Mouse (Mus musculus): ENCODE results near the gene Hist2h3c2. TPM values are rescaled to one million over a fixed set of nuclear protein-coding genes. Genes with fewer than 3 reads are reported as not detected.
A peak's percentile ranks its signal among the peaks of the same experiment; 100 is the strongest.
"Not testable (repeated sequence)": the region's sequence is repeated elsewhere in the genome, so short reads cannot be mapped to it uniquely, and the experiment has no call there.

The Hist2h3c2 gene
- total RNA-seq (2014; rRNA removed; ENCODE audit: low replicate concordance) = 551 and 927 TPM in 2 replicates
- polyA plus RNA-seq (2015; fragmentation: Nextera tagmentation; extraction: Ambion mirVana) = 2.3 and 2.6 TPM in 2 replicates

- peaks cover 24% of the 10 kb centered on the region for H3K4me1 ChIP-seq (ENCODE audit: control insufficient read depth, insufficient read depth)
- peak within 1 kb of the TSS; percentile 85 for H3K27ac ChIP-seq (ENCODE audit: low read depth)
- H3K36me3 ChIP-seq (replicated peaks; ENCODE audit: control insufficient read depth, insufficient read depth, low read length); H3K27me3 ChIP-seq (ENCODE audit: control insufficient read depth, insufficient read depth, low read length); DNase-seq (ENCODE audit: low spot score); H3K9me3 ChIP-seq (replicated peaks; ENCODE audit: control insufficient read depth, low read length): not testable (repeated sequence)
- peak within 1 kb of the TSS; percentile 53 for H3K4me2 ChIP-seq (ENCODE audit: low read depth, low read length)
- WGBS = 0% methylated on average over 10 of the region's 68 CpGs
- peak; percentile 90 for ATAC-seq (ENCODE audit: insufficient read depth, low read depth)
- H3K9ac ChIP-seq (replicated peaks; ENCODE audit: low read depth, low read length) = peak within 1 kb of the TSS; percentile 36
- H3K4me3 ChIP-seq (ENCODE audit: low read depth, low read length) = peak within 1 kb of the TSS; percentile 40
Observed at GRCm38 (mm10) chr3:96238954-96239793, at the start of gene Hist2h3c2. Gene Hist2h3c2 (minus strand): TSS chr3:96239127.

GRCm38 (mm10) chr3:96287334-96287733 lies 48.4 kb upstream of the Hist2h3c2 start:
- DNase-seq (ENCODE audit: low spot score); ATAC-seq (ENCODE audit: insufficient read depth, low read depth); H3K36me3 ChIP-seq (replicated peaks; ENCODE audit: control insufficient read depth, insufficient read depth, low read length); H3K9ac ChIP-seq (replicated peaks; ENCODE audit: low read depth, low read length); H3K9me3 ChIP-seq (replicated peaks; ENCODE audit: control insufficient read depth, low read length); H3K4me1 ChIP-seq (ENCODE audit: control insufficient read depth, insufficient read depth); H3K4me2 ChIP-seq (ENCODE audit: low read depth, low read length); H3K4me3 ChIP-seq (ENCODE audit: low read depth, low read length); H3K27ac ChIP-seq (ENCODE audit: low read depth): not testable (repeated sequence)
- H3K27me3 ChIP-seq (ENCODE audit: control insufficient read depth, insufficient read depth, low read length) = peaks cover 18% of the 10 kb centered on the region
- peak; percentile 76 for TF ChIP-seq CTCF (IDR thresholded peaks at IDR 0.05; ENCODE audit: low read depth)
- 86% methylated on average over 11 of the region's 11 CpGs for WGBS

GRCm38 (mm10) chr3:96284457-96284856 lies 45.5 kb upstream of the Hist2h3c2 start:
- Histone ChIP-seq H3K4me3 (ENCODE audit: low read depth, low read length) (no peak overlapping the region), H3K4me1 (ENCODE audit: control insufficient read depth, insufficient read depth) (no peaks in the 10 kb centered on the region), H3K9ac (replicated peaks; ENCODE audit: low read depth, low read length) (no peak overlapping the region), H3K4me2 (ENCODE audit: low read depth, low read length) (peak overlapping the region; percentile 12; the same call in 1 of the 2 replicates), H3K9me3 (replicated peaks; ENCODE audit: control insufficient read depth, low read length) (no peaks in the 10 kb centered on the region), H3K27me3 (ENCODE audit: control insufficient read depth, insufficient read depth, low read length) (peaks cover 18% of the 10 kb centered on the region), H3K36me3 (replicated peaks; ENCODE audit: control insufficient read depth, insufficient read depth, low read length) (no peaks in the 10 kb centered on the region), H3K27ac (ENCODE audit: low read depth) (no peak overlapping the region)
- peak; percentile 33 for DNase-seq (ENCODE audit: low spot score)
- WGBS = 11% methylated on average over 4 of the region's 4 CpGs
- peak; percentile 51 for TF ChIP-seq CTCF (IDR thresholded peaks at IDR 0.05; ENCODE audit: low read depth)
- no peak for TF ChIP-seq EP300 (IDR thresholded peaks at IDR 0.05; ENCODE audit: low read depth)
- no peak for ATAC-seq (ENCODE audit: insufficient read depth, low read depth)

- TF ChIP-seq CTCF (IDR thresholded peaks at IDR 0.05; ENCODE audit: low read depth) = no peak
- no peak for TF ChIP-seq EP300 (IDR thresholded peaks at IDR 0.05; ENCODE audit: low read depth)
- no peaks in the 10 kb centered on the region for H3K4me1 ChIP-seq (ENCODE audit: control insufficient read depth, insufficient read depth)
- no peak overlapping the region for H3K27ac ChIP-seq (ENCODE audit: low read depth)
- DNase-seq (ENCODE audit: low spot score) (no peak), ATAC-seq (ENCODE audit: insufficient read depth, low read depth) (no peak)
- no peak overlapping the region for H3K4me3 ChIP-seq (ENCODE audit: low read depth, low read length)
- WGBS = 62% methylated on average over 6 of the region's 6 CpGs
- H3K9me3 ChIP-seq (replicated peaks; ENCODE audit: control insufficient read depth, low read length) = no peaks in the 10 kb centered on the region
- no peak overlapping the region for H3K4me2 ChIP-seq (ENCODE audit: low read depth, low read length)
- peaks cover 18% of the 10 kb centered on the region for H3K27me3 ChIP-seq (ENCODE audit: control insufficient read depth, insufficient read depth, low read length)
- H3K9ac ChIP-seq (replicated peaks; ENCODE audit: low read depth, low read length) = no peak overlapping the region
- H3K36me3 ChIP-seq (replicated peaks; ENCODE audit: control insufficient read depth, insufficient read depth, low read length) = no peaks in the 10 kb centered on the region
Observed at GRCm38 (mm10) chr3:96280660-96281059, 41.7 kb upstream of the Hist2h3c2 start.

- H3K9ac ChIP-seq (replicated peaks; ENCODE audit: low read depth, low read length) = peak overlapping the region; percentile 39; the same call in 1 of the 2 replicates
- peak overlapping the region; percentile 75 for H3K4me2 ChIP-seq (ENCODE audit: low read depth, low read length)
- no peaks in the 10 kb centered on the region for H3K9me3 ChIP-seq (replicated peaks; ENCODE audit: control insufficient read depth, low read length)
- H3K4me3 ChIP-seq (ENCODE audit: low read depth, low read length) = peak overlapping the region; percentile 52
- H3K27ac ChIP-seq (ENCODE audit: low read depth) = peak overlapping the region; percentile 72; the same call in 1 of the 2 replicates
- DNase-seq (ENCODE audit: low spot score) (peak; percentile 85), ATAC-seq (ENCODE audit: insufficient read depth, low read depth) (peak; percentile 91)
- WGBS = under 1% methylated on average over 49 of the region's 49 CpGs
- 0 out of 2 replicates have a peak, but pooled peaks cover under 1% of the 10 kb centered on the region for H3K27me3 ChIP-seq (ENCODE audit: control insufficient read depth, insufficient read depth, low read length)
- H3K4me1 ChIP-seq (ENCODE audit: control insufficient read depth, insufficient read depth) = no peaks in the 10 kb centered on the region
- H3K36me3 ChIP-seq (replicated peaks; ENCODE audit: control insufficient read depth, insufficient read depth, low read length) = no peaks in the 10 kb centered on the region
- TF ChIP-seq EP300 (IDR thresholded peaks at IDR 0.05; ENCODE audit: low read depth) = no peak
- peak; percentile 76 for TF ChIP-seq CTCF (IDR thresholded peaks at IDR 0.05; ENCODE audit: low read depth)
Observed at GRCm38 (mm10) chr3:96277800-96278624, 39.1 kb upstream of the Hist2h3c2 start.
